Mouse (Mus musculus): ENCODE measurements around the gene Plagl1. TPM values are rescaled to one million over a fixed set of nuclear protein-coding genes. Genes with fewer than 3 reads are reported as not detected.
"Not testable (repeated sequence)": the region's sequence is repeated elsewhere in the genome, so short reads cannot be mapped to it uniquely, and the experiment has no call there.

Gene Plagl1
- 21.4 and 25.9 TPM in 2 replicates for polyA plus RNA-seq (2012; rRNA removed)

GRCm38 (mm10) chr10:13060021-13060668 lies at the start of gene Plagl1:
Gene Plagl1 (plus strand): TSS chr10:13060504.
- no peak for DNase-seq (ENCODE audit: extremely low spot score in 1 of 2, low spot score in 1 of 2)

GRCm38 (mm10) chr10:13014026-13014425 lies 46.3 kb upstream of the Plagl1 start:
- no peak for DNase-seq (ENCODE audit: extremely low spot score in 1 of 2, low spot score in 1 of 2)

DNA sequence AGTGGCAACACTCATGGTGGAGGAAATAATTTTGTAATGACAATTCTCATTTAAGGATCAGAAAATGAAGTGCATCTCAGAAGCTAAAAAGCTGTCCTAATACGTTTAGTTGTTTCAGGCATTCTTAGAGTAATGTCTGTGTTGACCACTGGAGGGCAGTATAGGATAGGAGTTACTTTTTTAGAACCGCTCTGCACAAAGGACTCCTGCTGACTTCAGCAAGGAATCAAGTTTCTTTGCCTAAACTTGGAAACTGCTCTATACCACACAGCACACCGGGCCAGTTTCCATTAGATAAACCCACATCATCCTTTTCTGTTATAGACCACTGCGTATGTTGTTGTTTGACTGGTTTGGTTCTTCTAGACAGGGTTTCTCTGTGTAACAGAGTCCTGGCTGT lies 43.7 kb upstream of the Plagl1 start:
- peak; percentile 46 to 92 for DNase-seq (ENCODE audit: extremely low spot score in 1 of 2, low spot score in 1 of 2)

DNA sequence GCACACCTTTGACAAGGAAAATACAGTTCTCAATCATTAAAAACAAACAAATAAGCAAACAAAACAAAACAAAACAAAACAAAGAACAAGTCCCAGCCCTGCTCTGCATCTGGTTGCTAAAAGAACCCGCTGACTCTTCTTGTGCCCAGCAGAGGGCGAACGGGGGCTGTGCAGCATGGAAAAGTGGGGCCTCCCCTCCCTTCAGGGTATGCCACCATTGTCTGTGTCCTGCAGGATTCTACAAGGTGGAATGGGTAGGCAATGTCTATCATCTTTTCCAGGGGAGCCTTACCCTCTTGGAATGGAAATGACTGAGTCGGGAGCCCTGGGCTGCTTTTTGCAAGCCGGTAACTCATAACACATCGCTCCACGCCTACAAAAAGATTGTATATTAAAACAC lies 41.8 kb upstream of the Plagl1 start:
- DNase-seq (ENCODE audit: extremely low spot score in 1 of 2, low spot score in 1 of 2), result peak in 1 of 2 experiments; percentile 47

- DNase-seq (ENCODE audit: extremely low spot score in 1 of 2, low spot score in 1 of 2), result no peak
These were observed 41.3 kb upstream of the Plagl1 start for GRCm38 (mm10) chr10:13019026-13019425.

- DNase-seq (ENCODE audit: extremely low spot score in 1 of 2, low spot score in 1 of 2), result no peak
These were observed 38.2 kb upstream of the Plagl1 start for GRCm38 (mm10) chr10:13022103-13022502.

GRCm38 (mm10) chr10:13023985-13024384 lies 36.3 kb upstream of the Plagl1 start:
- not testable (repeated sequence) for DNase-seq (ENCODE audit: extremely low spot score in 1 of 2, low spot score in 1 of 2)

GRCm38 (mm10) chr10:13027702-13028101 lies 32.6 kb upstream of the Plagl1 start:
- DNase-seq (ENCODE audit: extremely low spot score in 1 of 2, low spot score in 1 of 2), result no peak

- DNase-seq (ENCODE audit: extremely low spot score in 1 of 2, low spot score in 1 of 2), result no peak
These were observed 32.1 kb upstream of the Plagl1 start for GRCm38 (mm10) chr10:13028215-13028614.

- DNase-seq (ENCODE audit: extremely low spot score in 1 of 2, low spot score in 1 of 2), result no peak
These were observed 30.9 kb upstream of the Plagl1 start for GRCm38 (mm10) chr10:13029416-13029815.

DNA sequence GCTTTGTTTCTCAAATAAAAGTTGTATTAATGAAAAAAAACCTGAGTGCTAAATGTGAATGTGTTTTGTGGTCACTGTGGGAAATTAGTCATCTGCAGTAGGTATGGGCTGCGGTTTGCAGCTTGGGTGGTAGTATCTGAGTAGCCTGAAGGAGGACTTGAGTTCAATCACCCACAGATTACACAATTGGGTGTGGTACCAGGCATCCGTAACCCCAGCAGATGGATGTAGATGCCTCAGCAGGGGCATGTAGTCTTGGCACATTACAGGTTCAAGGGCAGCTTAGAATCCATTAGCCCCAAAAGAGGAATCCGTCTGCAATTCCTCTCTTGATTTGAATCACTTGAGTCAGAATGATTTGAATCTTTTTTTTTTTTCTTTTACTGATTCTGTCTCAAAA lies 25.0 kb upstream of the Plagl1 start:
- DNase-seq (ENCODE audit: extremely low spot score in 1 of 2, low spot score in 1 of 2), result no peak

DNA sequence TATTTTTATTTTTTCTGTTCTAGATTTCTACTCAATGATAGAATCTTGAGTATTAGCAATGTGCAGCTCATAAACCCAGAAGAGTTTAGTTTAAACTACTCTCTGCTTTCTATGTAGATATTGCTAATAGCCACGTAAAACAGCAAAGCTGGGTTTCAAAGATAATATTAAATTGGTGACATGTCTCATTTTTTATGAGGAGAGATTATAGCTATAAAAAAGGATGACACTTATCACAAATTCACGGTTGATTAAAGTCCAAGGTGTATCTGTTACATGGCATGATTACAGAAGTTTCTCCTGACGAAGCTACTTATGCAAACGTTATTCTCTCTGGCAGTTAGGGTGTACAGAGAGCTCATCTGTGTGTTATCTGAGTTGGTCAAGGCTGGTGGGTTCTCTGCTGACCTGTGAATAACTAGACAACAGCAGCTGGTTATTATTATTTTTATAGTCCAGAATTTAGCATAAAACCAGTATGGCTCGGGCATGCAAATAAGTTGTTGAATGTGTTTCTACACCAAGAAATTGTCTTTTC lies 20.6 kb upstream of the Plagl1 start:
- DNase-seq (ENCODE audit: extremely low spot score in 1 of 2, low spot score in 1 of 2), result no peak

DNA sequence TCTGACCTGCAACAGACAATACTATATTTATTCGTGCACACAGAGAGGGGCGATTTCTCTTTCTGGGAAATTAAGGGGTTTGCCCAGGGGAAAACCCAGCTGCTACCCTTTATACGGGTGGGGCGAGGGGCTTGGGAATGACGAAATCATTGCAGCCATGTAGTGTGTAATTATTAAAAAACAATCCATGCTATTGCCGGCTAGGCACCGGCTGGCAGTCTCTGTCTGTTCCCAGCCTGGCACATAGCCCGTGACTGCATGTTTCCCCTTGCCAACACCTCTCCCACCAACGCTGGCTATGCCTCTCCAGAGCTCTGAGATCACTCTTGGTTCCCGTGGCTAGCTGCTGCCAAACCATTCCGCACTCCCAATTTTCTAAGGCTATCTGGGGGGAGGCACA lies 15.6 kb upstream of the Plagl1 start:
- DNase-seq (ENCODE audit: extremely low spot score in 1 of 2, low spot score in 1 of 2), result peak in 1 of 2 experiments; percentile 8

GRCm38 (mm10) chr10:13047816-13048215 lies 12.5 kb upstream of the Plagl1 start:
- DNase-seq (ENCODE audit: extremely low spot score in 1 of 2, low spot score in 1 of 2), result no peak

- DNase-seq (ENCODE audit: extremely low spot score in 1 of 2, low spot score in 1 of 2), result no peak
These were observed 3.4 kb upstream of the Plagl1 start for GRCm38 (mm10) chr10:13056863-13057381.

DNA sequence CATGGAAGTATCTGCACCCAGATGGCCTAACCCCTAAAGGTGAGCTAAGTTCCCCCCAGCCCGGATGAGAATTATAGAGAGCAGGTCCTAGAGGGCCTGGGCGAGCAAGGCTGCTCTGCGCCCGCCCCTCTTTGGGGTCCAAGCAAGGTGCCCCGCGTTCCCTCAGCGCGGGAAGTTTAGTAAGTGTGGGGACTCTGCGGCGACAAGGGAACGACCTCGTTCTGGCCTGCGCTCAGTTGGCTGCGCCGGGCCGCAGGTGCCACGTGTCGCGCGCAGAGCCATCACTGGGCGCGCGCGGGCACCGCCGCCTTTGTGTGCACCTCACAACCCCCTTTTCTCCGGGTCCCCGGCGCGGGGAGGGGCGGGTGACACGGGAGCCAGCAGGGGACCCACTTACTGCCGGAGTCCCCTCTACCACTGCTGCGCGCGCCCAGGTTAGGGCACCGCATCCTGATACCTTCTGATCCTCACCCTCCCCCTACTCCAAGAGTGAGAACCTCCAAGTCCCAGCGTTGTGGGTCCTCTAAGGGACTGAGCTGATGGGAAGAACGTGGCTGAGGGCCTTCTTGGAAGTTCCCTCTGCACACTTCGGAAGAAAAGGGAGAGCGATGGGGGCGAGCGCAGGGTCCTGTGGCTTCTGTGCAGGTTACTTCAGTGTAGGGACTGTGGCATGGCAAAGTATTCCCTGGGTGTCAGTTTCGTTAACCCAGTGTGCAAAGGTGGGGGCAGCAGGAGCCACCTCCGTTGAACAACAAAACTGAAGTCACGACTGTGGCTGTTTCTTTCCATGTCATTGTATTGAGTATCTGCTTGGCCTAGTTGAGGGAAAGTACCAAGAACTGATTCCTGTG lies 742 bp downstream of the Plagl1 start:
- no peak for DNase-seq (ENCODE audit: extremely low spot score in 1 of 2, low spot score in 1 of 2)

- no peak for DNase-seq (ENCODE audit: extremely low spot score in 1 of 2, low spot score in 1 of 2)
These were observed 2.1 kb downstream of the Plagl1 start for GRCm38 (mm10) chr10:13062373-13062772.

DNA sequence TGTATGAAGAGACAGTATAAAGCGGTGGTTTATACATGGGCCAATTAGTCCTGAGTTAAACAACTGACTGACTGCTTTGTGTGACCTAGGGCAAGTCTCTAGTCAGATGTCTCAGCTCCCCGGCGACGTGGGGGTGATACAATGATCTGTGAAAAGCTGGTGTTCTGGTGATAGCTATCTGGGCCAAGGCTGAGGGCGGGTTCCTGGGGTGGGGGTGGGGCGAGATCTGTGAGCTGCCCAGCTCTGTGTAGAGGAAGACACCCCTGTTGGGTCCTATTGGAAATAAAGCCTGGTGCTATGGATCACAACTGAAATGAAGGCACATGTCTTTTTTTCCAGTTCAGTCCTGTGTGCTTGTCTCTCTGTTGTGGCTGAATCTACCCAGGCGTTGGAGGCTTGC lies 3.2 kb downstream of the Plagl1 start:
- no peak for DNase-seq (ENCODE audit: extremely low spot score in 1 of 2, low spot score in 1 of 2)

DNA sequence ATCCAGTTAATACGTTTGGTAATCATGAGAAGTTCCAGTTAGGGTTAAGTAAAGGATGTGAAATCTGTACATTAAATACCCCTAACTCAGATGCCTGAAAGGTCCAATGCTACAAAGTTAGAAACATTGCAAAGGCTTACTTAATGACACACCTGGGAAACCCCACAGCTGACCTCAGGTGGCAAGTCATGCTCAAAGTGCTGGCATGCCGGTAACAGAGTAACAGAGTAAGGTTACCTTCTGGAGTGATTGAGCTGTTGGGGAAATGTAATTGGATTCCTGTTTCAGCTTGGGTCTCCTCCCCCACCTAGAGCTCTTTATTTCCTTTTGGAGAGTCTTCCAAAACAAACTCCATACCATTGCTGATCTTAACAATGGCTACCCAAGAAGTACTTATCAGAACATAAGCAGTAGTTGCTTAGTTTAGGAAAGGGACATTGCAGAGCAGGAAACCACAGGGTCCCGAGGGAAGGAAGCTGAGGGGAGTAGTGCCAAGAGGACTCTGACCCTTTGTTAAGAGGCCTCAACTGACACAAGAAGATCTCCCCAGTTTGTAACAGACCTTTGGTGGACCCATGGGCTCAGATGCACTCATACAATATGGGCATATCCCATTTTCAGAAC lies 4.9 kb downstream of the Plagl1 start:
- no peak for DNase-seq (ENCODE audit: extremely low spot score in 1 of 2, low spot score in 1 of 2)

DNA sequence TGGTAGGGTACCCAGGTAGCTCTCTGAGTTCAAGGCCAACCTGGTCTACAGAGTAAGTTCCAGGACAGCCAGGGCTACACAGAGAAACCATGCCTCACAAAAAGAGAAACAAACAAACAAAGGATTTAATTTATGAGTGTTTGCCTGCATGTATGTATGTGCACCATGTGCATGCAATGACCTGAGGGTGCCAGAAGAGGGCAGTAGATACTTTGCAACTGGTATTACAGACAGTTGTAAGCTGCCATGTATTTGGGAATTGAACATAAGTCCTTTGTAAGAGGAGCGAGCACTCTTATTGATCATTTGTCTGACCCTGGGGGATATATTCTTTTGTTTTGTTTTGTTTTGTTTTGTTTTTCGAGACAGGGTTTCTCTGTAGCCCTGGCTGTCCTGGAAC lies 10.7 kb downstream of the Plagl1 start:
- DNase-seq (ENCODE audit: extremely low spot score in 1 of 2, low spot score in 1 of 2), result no peak

Measured in frontal cortex, adult 2 months (tissue).